ENCODE assay signal across 8 mouse cellular contexts in genomic region chr8:105270101-105270915, GRCm38 (mm10). TPM values are rescaled to one million over a fixed set of nuclear protein-coding genes. Genes with fewer than 3 reads are reported as not detected.
DNase-seq lines count a peak whose midpoint lies in the region; ATAC-seq and TF ChIP-seq lines count a peak whose summit lies in the region.

No protein-coding gene starts in this region.

- no peak for DNase-seq in gastrocnemius, adult 2 months
- DNase-seq in gastrocnemius, postnatal 36 days: no peak
- DNase-seq in thymus, postnatal 4 days: peak; percentile 26
- DNase-seq in thymus, postnatal 14 days: no peak
- DNase-seq in liver, embryonic 14.5 days (ENCODE audit: low read depth in 3 of 3, low spot score in 3 of 3): no peak
- no peak for DNase-seq in ovary, postnatal 10 days (ENCODE audit: low spot score)
- no peak for DNase-seq in thymus, postnatal 0 days (ENCODE audit: low spot score)

- peak overlapping the region; percentile 25 for H3K4me2 ChIP-seq in liver, embryonic 14.5 days (ENCODE audit: low read depth)

- intact Hi-C loops in gastrocnemius, adult 2 months (cut with DNase I): loop anchor here (10.0 kb wide), 1 partner anchor 616 kb away; no protein-coding TSS in a partner anchor
- intact Hi-C loops in gastrocnemius, postnatal 36 days (cut with DNase I): no loop called here

- TF ChIP-seq CTCF in gastrocnemius, adult 2 months (IDR thresholded peaks at IDR 0.05): no peak
- no peak for TF ChIP-seq CTCF in liver, embryonic 14.5 days (IDR thresholded peaks at IDR 0.05; ENCODE audit: low read depth)

- WGBS in liver, embryonic 14.5 days (ENCODE audit: insufficient replicate concordance): 3% methylated on average over 39 of the region's 39 CpGs

- H3K4me1 ChIP-seq in liver, embryonic 14.5 days (replicated peaks; ENCODE audit: control insufficient read depth in 2 of 2, insufficient read depth in 2 of 2, low read length in 1 of 2): no peaks in the 10 kb centered on the region; a peak in 1 of 4 replicates

- peak overlapping the region; percentile 92 for H3K27ac ChIP-seq in gastrocnemius, adult 2 months
- H3K27ac ChIP-seq in liver, embryonic 14.5 days: no peak overlapping the region

- no peak overlapping the region for H3K9ac ChIP-seq in liver, embryonic 14.5 days (replicated peaks)

- no peak for TF ChIP-seq EP300 in liver, embryonic 14.5 days (IDR thresholded peaks at IDR 0.05; ENCODE audit: low read depth)

- H3K9me3 ChIP-seq in liver, embryonic 14.5 days (ENCODE audit: control insufficient read depth, low read length): no peaks in the 10 kb centered on the region

- peaks cover 88% of the 10 kb centered on the region for H3K27me3 ChIP-seq in liver, embryonic 14.5 days (ENCODE audit: control insufficient read depth, insufficient read depth, low read length)

- ATAC-seq in liver, embryonic 14.5 days (ENCODE audit: insufficient read depth): no peak
- ATAC-seq in inflammation-experienced regulatory T-cells, adult 6 months: no peak

- no peaks in the 10 kb centered on the region for H3K36me3 ChIP-seq in liver, embryonic 14.5 days (replicated peaks; ENCODE audit: control insufficient read depth, insufficient read depth, low read depth)

- peak overlapping the region; percentile 81 for H3K4me3 ChIP-seq in gastrocnemius, adult 2 months
- H3K4me3 ChIP-seq in liver, embryonic 14.5 days (ENCODE audit: insufficient read depth in 1 of 2, low read depth in 2 of 2, low read length in 2 of 2): no peak overlapping the region; a peak in 1 of 4 replicates

RNA-seq across cellular contexts. Expression of gene Hsf4, which starts 0.7 kb away (rescaled TPM):
- 1 to 10 TPM; 6.1 to 8.4 TPM for total RNA-seq in gastrocnemius, adult 2 months (2021)
- 1 to 10 TPM; 4.6 to 5.6 TPM for total RNA-seq in gastrocnemius, postnatal 36 days (2021)
- polyA plus RNA-seq in liver, embryonic 14.5 days (2012; rRNA removed): 0.03 TPM in 1 of 2 replicates, not detected in the other
- 0.08 TPM in 1 of 2 replicates, not detected in the other for polyA plus RNA-seq in liver, embryonic 14.5 days (2014; fragmentation: Nextera tagmentation; extraction: Ambion mirVana)
- under 1 TPM in 1 of 3 experiments, not detected in 2; 0.34 TPM for polyA plus RNA-seq in inflammation-experienced regulatory T-cells, adult 6 months (2017; shearing (Covaris generic))
- polyA plus RNA-seq in thymus, postnatal 0 days (2015; fragmentation: Nextera tagmentation; extraction: Ambion mirVana): not detected in 2 replicates

RNA-seq across cellular contexts. Expression of gene Nol3, which starts 5.6 kb away (rescaled TPM):
- 10 to 100 TPM; 27.9 to 32.4 TPM for total RNA-seq in gastrocnemius, adult 2 months (2021)
- 10 to 100 TPM; 23.9 to 26.0 TPM for total RNA-seq in gastrocnemius, postnatal 36 days (2021)
- 0.02 and 0.03 TPM in 2 replicates for polyA plus RNA-seq in liver, embryonic 14.5 days (2012; rRNA removed)
- polyA plus RNA-seq in liver, embryonic 14.5 days (2014; fragmentation: Nextera tagmentation; extraction: Ambion mirVana): not detected in 2 replicates
- polyA plus RNA-seq in inflammation-experienced regulatory T-cells, adult 6 months (2017; shearing (Covaris generic)): under 1 TPM in 1 of 3 experiments, not detected in 2; 0.26 TPM
- polyA plus RNA-seq in thymus, postnatal 0 days (2015; fragmentation: Nextera tagmentation; extraction: Ambion mirVana): 0.42 and 0.47 TPM in 2 replicates

RNA-seq across cellular contexts. Expression of gene Fbxl8, which starts 5.9 kb away (rescaled TPM):
- total RNA-seq in gastrocnemius, adult 2 months (2021): 1 to 10 TPM; 1.0 to 1.1 TPM
- total RNA-seq in gastrocnemius, postnatal 36 days (2021): 1 to 10 TPM in 1 of 2 experiments, under 1 TPM in 1; 0.87 to 1.3 TPM
- 1.0 and 1.3 TPM in 2 replicates for polyA plus RNA-seq in liver, embryonic 14.5 days (2012; rRNA removed)
- polyA plus RNA-seq in liver, embryonic 14.5 days (2014; fragmentation: Nextera tagmentation; extraction: Ambion mirVana): 0.75 and 0.83 TPM in 2 replicates
- polyA plus RNA-seq in inflammation-experienced regulatory T-cells, adult 6 months (2017; shearing (Covaris generic)): 10 to 100 TPM; 18.5 to 24.7 (median 18.5) TPM
- 7.6 and 8.2 TPM in 2 replicates for polyA plus RNA-seq in thymus, postnatal 0 days (2015; fragmentation: Nextera tagmentation; extraction: Ambion mirVana)

RNA-seq across cellular contexts. Expression of gene Tradd, which starts 5.9 kb away (rescaled TPM):
- total RNA-seq in gastrocnemius, adult 2 months (2021): 1 to 10 TPM; 2.4 to 2.9 TPM
- total RNA-seq in gastrocnemius, postnatal 36 days (2021): 1 to 10 TPM; 2.8 to 3.7 TPM
- 5.5 and 6.0 TPM in 2 replicates for polyA plus RNA-seq in liver, embryonic 14.5 days (2012; rRNA removed)
- polyA plus RNA-seq in liver, embryonic 14.5 days (2014; fragmentation: Nextera tagmentation; extraction: Ambion mirVana): 11.5 and 15.8 TPM in 2 replicates
- 10 to 100 TPM; 54.1 to 78.8 (median 58.2) TPM for polyA plus RNA-seq in inflammation-experienced regulatory T-cells, adult 6 months (2017; shearing (Covaris generic))
- 51.0 and 57.0 TPM in 2 replicates for polyA plus RNA-seq in thymus, postnatal 0 days (2015; fragmentation: Nextera tagmentation; extraction: Ambion mirVana)

RNA-seq across cellular contexts. Expression of gene B3gnt9, which starts 15.4 kb away (rescaled TPM):
- total RNA-seq in gastrocnemius, adult 2 months (2021): 1 to 10 TPM; 1.8 to 3.5 TPM
- 1 to 10 TPM; 2.0 to 2.2 TPM for total RNA-seq in gastrocnemius, postnatal 36 days (2021)
- 1.6 and 1.7 TPM in 2 replicates for polyA plus RNA-seq in liver, embryonic 14.5 days (2012; rRNA removed)
- polyA plus RNA-seq in liver, embryonic 14.5 days (2014; fragmentation: Nextera tagmentation; extraction: Ambion mirVana): 2.3 and 3.1 TPM in 2 replicates
- polyA plus RNA-seq in inflammation-experienced regulatory T-cells, adult 6 months (2017; shearing (Covaris generic)): under 1 TPM; 0.51 to 0.97 (median 0.87) TPM
- 4.9 and 5.6 TPM in 2 replicates for polyA plus RNA-seq in thymus, postnatal 0 days (2015; fragmentation: Nextera tagmentation; extraction: Ambion mirVana)
